Mouse (Mus musculus): Measurements from ENCODE around the gene Vamp8. TPM values are rescaled to one million over a fixed set of nuclear protein-coding genes. Genes with fewer than 3 reads are reported as not detected.

Vamp8 gene
- polyA plus RNA-seq, 1 experiment, result 25.6 TPM

- Histone ChIP-seq H3K36me3 (ENCODE audit: control insufficient read depth, insufficient read depth, low read length, poor library complexity, severe bottlenecking) (no peaks in the 10 kb centered on the region), H3K4me1 (ENCODE audit: control insufficient read depth, insufficient read depth, low read length) (no peaks in the 10 kb centered on the region), H3K9ac (ENCODE audit: low read depth, poor library complexity, severe bottlenecking) (no peak overlapping the region), H3K9me3 (replicated peaks; ENCODE audit: control insufficient read depth, insufficient read depth, low read length, poor library complexity, severe bottlenecking) (no peaks in the 10 kb centered on the region), H3K27me3 (ENCODE audit: control insufficient read depth, insufficient read depth, low read length, poor library complexity, severe bottlenecking) (no peaks in the 10 kb centered on the region), H3K27ac (ENCODE audit: insufficient read depth, low read length) (no peak overlapping the region), H3K4me3 (ENCODE audit: low read depth, low read length) (no peak overlapping the region)
- no peak for TF ChIP-seq EP300 (IDR thresholded peaks at IDR 0.05; ENCODE audit: insufficient read depth, low read depth, low read length)
- TF ChIP-seq CTCF (IDR thresholded peaks at IDR 0.05; ENCODE audit: low read depth, low read length), result no peak
- TF ChIP-seq POLR2A (IDR thresholded peaks at IDR 0.05; ENCODE audit: insufficient read depth, low read length), result no peak
Observed at GRCm38 (mm10) chr6:72373184-72373583, 17.3 kb downstream of the Vamp8 start.

GRCm38 (mm10) chr6:72371571-72371970 is 18.9 kb downstream of the Vamp8 start:
- H3K36me3 ChIP-seq (ENCODE audit: control insufficient read depth, insufficient read depth, low read length, poor library complexity, severe bottlenecking), result no peaks in the 10 kb centered on the region
- TF ChIP-seq POLR2A (IDR thresholded peaks at IDR 0.05; ENCODE audit: insufficient read depth, low read length), result no peak
- TF ChIP-seq EP300 (IDR thresholded peaks at IDR 0.05; ENCODE audit: insufficient read depth, low read depth, low read length), result no peak
- no peak for TF ChIP-seq CTCF (IDR thresholded peaks at IDR 0.05; ENCODE audit: low read depth, low read length)
- no peaks in the 10 kb centered on the region for H3K4me1 ChIP-seq (ENCODE audit: control insufficient read depth, insufficient read depth, low read length)
- no peak overlapping the region for H3K9ac ChIP-seq (ENCODE audit: low read depth, poor library complexity, severe bottlenecking)
- no peaks in the 10 kb centered on the region for H3K27me3 ChIP-seq (ENCODE audit: control insufficient read depth, insufficient read depth, low read length, poor library complexity, severe bottlenecking)
- no peak overlapping the region for H3K4me3 ChIP-seq (ENCODE audit: low read depth, low read length)
- no peaks in the 10 kb centered on the region for H3K9me3 ChIP-seq (replicated peaks; ENCODE audit: control insufficient read depth, insufficient read depth, low read length, poor library complexity, severe bottlenecking)
- no peak overlapping the region for H3K27ac ChIP-seq (ENCODE audit: insufficient read depth, low read length)

DNA sequence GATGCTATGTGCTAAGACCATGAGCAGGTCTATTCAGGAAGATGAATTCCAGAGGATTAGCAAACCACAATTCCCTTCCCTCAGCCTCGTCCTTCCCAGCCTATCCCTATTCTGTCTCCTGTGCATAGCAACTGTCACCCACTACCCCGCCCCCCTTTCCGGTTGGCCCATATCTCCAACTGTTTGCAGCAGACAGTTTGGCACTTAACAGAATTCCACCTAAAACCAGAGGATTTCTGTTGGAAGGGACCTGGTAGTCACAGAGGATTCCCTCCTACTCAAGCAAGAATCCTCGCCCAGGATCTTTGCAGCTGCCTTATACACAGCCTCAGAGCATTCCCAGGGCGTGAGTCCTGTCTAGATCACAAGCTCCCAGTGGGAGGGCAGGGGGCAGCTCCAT is 19.4 kb downstream of the Vamp8 start:
- Histone ChIP-seq H3K27me3 (ENCODE audit: control insufficient read depth, insufficient read depth, low read length, poor library complexity, severe bottlenecking) (no peaks in the 10 kb centered on the region), H3K4me3 (ENCODE audit: low read depth, low read length) (no peak overlapping the region), H3K4me1 (ENCODE audit: control insufficient read depth, insufficient read depth, low read length) (no peaks in the 10 kb centered on the region), H3K36me3 (ENCODE audit: control insufficient read depth, insufficient read depth, low read length, poor library complexity, severe bottlenecking) (no peaks in the 10 kb centered on the region), H3K9ac (ENCODE audit: low read depth, poor library complexity, severe bottlenecking) (no peak overlapping the region), H3K27ac (ENCODE audit: insufficient read depth, low read length) (no peak overlapping the region), H3K9me3 (replicated peaks; ENCODE audit: control insufficient read depth, insufficient read depth, low read length, poor library complexity, severe bottlenecking) (no peaks in the 10 kb centered on the region)
- TF ChIP-seq EP300 (IDR thresholded peaks at IDR 0.05; ENCODE audit: insufficient read depth, low read depth, low read length) (no peak), POLR2A (IDR thresholded peaks at IDR 0.05; ENCODE audit: insufficient read depth, low read length) (no peak), CTCF (IDR thresholded peaks at IDR 0.05; ENCODE audit: low read depth, low read length) (no peak)

GRCm38 (mm10) chr6:72370091-72370490 is 20.4 kb downstream of the Vamp8 start:
- H3K9ac ChIP-seq (ENCODE audit: low read depth, poor library complexity, severe bottlenecking), result no peak overlapping the region
- H3K27me3 ChIP-seq (ENCODE audit: control insufficient read depth, insufficient read depth, low read length, poor library complexity, severe bottlenecking), result no peaks in the 10 kb centered on the region
- no peak overlapping the region for H3K27ac ChIP-seq (ENCODE audit: insufficient read depth, low read length)
- H3K4me3 ChIP-seq (ENCODE audit: low read depth, low read length), result no peak overlapping the region
- no peaks in the 10 kb centered on the region for H3K4me1 ChIP-seq (ENCODE audit: control insufficient read depth, insufficient read depth, low read length)
- no peaks in the 10 kb centered on the region for H3K36me3 ChIP-seq (ENCODE audit: control insufficient read depth, insufficient read depth, low read length, poor library complexity, severe bottlenecking)
- H3K9me3 ChIP-seq (replicated peaks; ENCODE audit: control insufficient read depth, insufficient read depth, low read length, poor library complexity, severe bottlenecking), result no peaks in the 10 kb centered on the region
- TF ChIP-seq EP300 (IDR thresholded peaks at IDR 0.05; ENCODE audit: insufficient read depth, low read depth, low read length), result no peak
- TF ChIP-seq POLR2A (IDR thresholded peaks at IDR 0.05; ENCODE audit: insufficient read depth, low read length), result no peak
- TF ChIP-seq CTCF (IDR thresholded peaks at IDR 0.05; ENCODE audit: low read depth, low read length), result no peak

DNA sequence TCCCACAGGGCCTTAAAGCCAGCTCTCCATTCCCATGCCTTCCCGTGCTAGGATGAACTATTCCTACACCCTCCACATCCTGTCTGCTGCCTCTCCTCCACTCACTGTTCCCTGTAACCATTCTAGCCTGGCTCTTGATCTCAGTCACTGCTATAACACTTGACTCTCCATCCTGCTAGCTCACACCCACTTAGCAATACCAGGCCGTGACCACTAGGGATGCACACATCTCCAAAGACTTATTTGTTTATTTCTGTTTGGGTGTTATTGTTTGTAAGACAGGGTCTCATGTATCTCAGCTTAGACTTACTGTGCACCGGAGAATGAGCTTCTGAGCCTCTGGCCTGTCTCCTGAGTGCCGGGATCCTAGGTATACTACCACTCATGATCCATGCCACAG is 20.9 kb downstream of the Vamp8 start:
- Histone ChIP-seq H3K27me3 (ENCODE audit: control insufficient read depth, insufficient read depth, low read length, poor library complexity, severe bottlenecking) (no peaks in the 10 kb centered on the region), H3K36me3 (ENCODE audit: control insufficient read depth, insufficient read depth, low read length, poor library complexity, severe bottlenecking) (no peaks in the 10 kb centered on the region), H3K27ac (ENCODE audit: insufficient read depth, low read length) (no peak overlapping the region), H3K4me1 (ENCODE audit: control insufficient read depth, insufficient read depth, low read length) (no peaks in the 10 kb centered on the region), H3K9me3 (replicated peaks; ENCODE audit: control insufficient read depth, insufficient read depth, low read length, poor library complexity, severe bottlenecking) (no peaks in the 10 kb centered on the region), H3K9ac (ENCODE audit: low read depth, poor library complexity, severe bottlenecking) (no peak overlapping the region), H3K4me3 (ENCODE audit: low read depth, low read length) (no peak overlapping the region)
- TF ChIP-seq CTCF (IDR thresholded peaks at IDR 0.05; ENCODE audit: low read depth, low read length) (no peak), POLR2A (IDR thresholded peaks at IDR 0.05; ENCODE audit: insufficient read depth, low read length) (no peak), EP300 (IDR thresholded peaks at IDR 0.05; ENCODE audit: insufficient read depth, low read depth, low read length) (no peak)

- no peaks in the 10 kb centered on the region for H3K4me1 ChIP-seq (ENCODE audit: control insufficient read depth, insufficient read depth, low read length)
- H3K36me3 ChIP-seq (ENCODE audit: control insufficient read depth, insufficient read depth, low read length, poor library complexity, severe bottlenecking), result no peaks in the 10 kb centered on the region
- no peaks in the 10 kb centered on the region for H3K9me3 ChIP-seq (replicated peaks; ENCODE audit: control insufficient read depth, insufficient read depth, low read length, poor library complexity, severe bottlenecking)
- H3K27ac ChIP-seq (ENCODE audit: insufficient read depth, low read length), result no peak overlapping the region
- H3K27me3 ChIP-seq (ENCODE audit: control insufficient read depth, insufficient read depth, low read length, poor library complexity, severe bottlenecking), result no peaks in the 10 kb centered on the region
- H3K9ac ChIP-seq (ENCODE audit: low read depth, poor library complexity, severe bottlenecking), result no peak overlapping the region
- H3K4me3 ChIP-seq (ENCODE audit: low read depth, low read length), result no peak overlapping the region
- TF ChIP-seq POLR2A (IDR thresholded peaks at IDR 0.05; ENCODE audit: insufficient read depth, low read length) (no peak), EP300 (IDR thresholded peaks at IDR 0.05; ENCODE audit: insufficient read depth, low read depth, low read length) (no peak), CTCF (IDR thresholded peaks at IDR 0.05; ENCODE audit: low read depth, low read length) (no peak)
Observed at GRCm38 (mm10) chr6:72367460-72367974, 23.0 kb downstream of the Vamp8 start.

Data from ES-Bruce4 (cell line).